Mouse (Mus musculus): ENCODE results near the gene Dcaf7. TPM values are rescaled to one million over a fixed set of nuclear protein-coding genes. Genes with fewer than 3 reads are reported as not detected.
"Not testable (repeated sequence)": the region's sequence is repeated elsewhere in the genome, so short reads cannot be mapped to it uniquely, and the experiment has no call there.

The Dcaf7 gene
- polyA plus RNA-seq, 1 experiment: 30.9 TPM

DNA sequence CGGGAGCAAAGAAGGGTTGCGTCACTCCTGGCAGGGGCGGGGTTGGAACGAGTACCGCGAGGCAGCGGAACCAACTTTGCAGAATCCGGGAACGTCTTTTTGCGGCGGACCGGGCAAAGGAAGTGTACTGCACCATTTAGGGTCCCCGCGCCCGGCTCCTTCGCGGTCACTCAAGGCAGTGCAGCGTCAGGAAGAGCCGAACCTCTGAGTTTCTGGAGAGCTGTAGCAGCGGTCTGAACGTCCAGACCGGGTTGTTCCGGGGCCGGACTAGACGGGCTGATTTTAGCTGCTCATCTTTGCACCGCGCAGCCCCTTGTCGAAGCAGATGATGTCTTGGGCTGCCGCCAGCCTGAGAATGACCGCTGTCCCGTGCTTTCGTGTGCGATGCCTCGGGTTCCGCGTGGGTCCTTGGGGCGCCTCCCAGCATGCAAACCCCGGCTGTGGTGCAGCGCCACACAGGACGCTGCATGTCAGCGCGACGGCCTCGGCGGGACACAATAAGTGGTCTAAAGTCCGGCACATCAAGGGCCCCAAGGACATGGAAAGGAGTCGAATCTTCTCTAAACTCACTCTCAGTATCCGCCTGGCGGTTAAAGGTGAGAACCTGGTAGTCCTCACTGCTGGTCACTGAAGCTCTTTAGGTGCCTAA lies 29.4 kb downstream of the Dcaf7 start, which contains the start of gene Taco1:
Taco1 (plus strand) TSS at position 139 of the 649 bp plus-strand sequence.
- WGBS: under 1% methylated on average over 49 of the region's 49 CpGs
- no peaks in the 10 kb centered on the region for H3K27me3 ChIP-seq (ENCODE audit: control insufficient read depth, insufficient read depth, low read length)
- peak within 1 kb of the TSS; percentile 90 for H3K27ac ChIP-seq (ENCODE audit: insufficient read depth, low read depth, low read length)
- no peaks in the 10 kb centered on the region for H3K36me3 ChIP-seq (ENCODE audit: control insufficient read depth, insufficient read depth, low read length)
- TF ChIP-seq CTCF (IDR thresholded peaks at IDR 0.05; ENCODE audit: extremely low read depth, insufficient read length, insufficient replicate concordance, low read depth, low read length) (peak; percentile 34; the same call in 1 of the 2 replicates), POLR2A (IDR thresholded peaks at IDR 0.05; ENCODE audit: low read depth, low read length) (peak; percentile 89)
- peaks cover 4% of the 10 kb centered on the region; the same call in 1 of the 2 replicates for H3K4me1 ChIP-seq (ENCODE audit: control insufficient read depth, insufficient read depth, insufficient read length, low read length)
- peak within 1 kb of the TSS; percentile 93 for H3K4me3 ChIP-seq (ENCODE audit: low read depth, low read length)

DNA sequence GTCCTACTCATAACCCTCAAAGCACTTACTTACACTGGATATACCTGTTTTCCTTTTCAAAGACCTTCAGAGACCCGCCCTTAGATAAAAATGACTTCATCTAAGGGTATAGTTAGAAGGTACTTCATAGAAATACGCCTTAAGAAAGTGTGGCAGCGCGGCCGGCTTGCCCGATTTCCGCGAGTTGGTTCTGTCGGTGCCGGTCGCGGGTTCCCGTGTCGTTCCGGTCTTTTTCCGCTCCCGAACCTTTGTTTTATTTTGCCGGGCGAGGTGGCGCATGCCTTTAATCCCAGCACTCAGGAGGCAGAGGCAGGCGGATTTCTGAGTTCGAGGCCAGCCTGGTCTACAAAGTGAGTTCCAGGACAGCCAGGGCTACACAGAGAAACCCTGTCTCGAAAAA lies 29.9 kb downstream of the Dcaf7 start:
- H3K4me3 ChIP-seq (ENCODE audit: low read depth, low read length): peak overlapping the region; percentile 93
- peak overlapping the region; percentile 90 for H3K27ac ChIP-seq (ENCODE audit: insufficient read depth, low read depth, low read length)
- H3K4me1 ChIP-seq (ENCODE audit: control insufficient read depth, insufficient read depth, insufficient read length, low read length); H3K27me3 ChIP-seq (ENCODE audit: control insufficient read depth, insufficient read depth, low read length); H3K36me3 ChIP-seq (ENCODE audit: control insufficient read depth, insufficient read depth, low read length): not testable (repeated sequence)
- WGBS: 7% methylated on average over 23 of the region's 23 CpGs

DNA sequence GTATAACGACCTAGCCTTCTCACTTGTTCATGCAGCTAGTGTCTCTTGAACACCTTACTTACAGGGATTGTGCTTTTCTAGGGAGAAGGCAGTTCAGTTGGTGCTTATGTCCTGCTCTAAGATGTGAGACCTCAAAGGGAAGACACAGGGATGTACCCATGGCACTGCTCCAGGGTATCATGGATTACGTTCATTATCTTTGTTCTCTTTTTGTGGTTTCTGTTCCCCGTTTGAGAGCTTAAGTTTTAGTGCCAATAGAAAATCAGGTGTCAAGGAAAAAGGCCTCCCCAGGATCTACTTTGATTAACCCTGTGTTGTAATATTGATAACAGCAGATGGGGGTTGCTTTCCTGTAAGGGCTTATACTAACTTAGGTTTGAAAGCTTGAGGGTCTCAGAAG lies 37.1 kb downstream of the Dcaf7 start:
- TF ChIP-seq CTCF (IDR thresholded peaks at IDR 0.05; ENCODE audit: extremely low read depth, insufficient read length, insufficient replicate concordance, low read depth, low read length) (no peak), POLR2A (IDR thresholded peaks at IDR 0.05; ENCODE audit: low read depth, low read length) (no peak)
- Histone ChIP-seq H3K4me3 (ENCODE audit: low read depth, low read length) (no peak overlapping the region), H3K27ac (ENCODE audit: insufficient read depth, low read depth, low read length) (no peak overlapping the region), H3K36me3 (ENCODE audit: control insufficient read depth, insufficient read depth, low read length) (peaks cover 18% of the 10 kb centered on the region), H3K27me3 (ENCODE audit: control insufficient read depth, insufficient read depth, low read length) (no peaks in the 10 kb centered on the region), H3K4me1 (ENCODE audit: control insufficient read depth, insufficient read depth, insufficient read length, low read length) (no peaks in the 10 kb centered on the region)
- 72% methylated on average over 3 of the region's 3 CpGs for WGBS

DNA sequence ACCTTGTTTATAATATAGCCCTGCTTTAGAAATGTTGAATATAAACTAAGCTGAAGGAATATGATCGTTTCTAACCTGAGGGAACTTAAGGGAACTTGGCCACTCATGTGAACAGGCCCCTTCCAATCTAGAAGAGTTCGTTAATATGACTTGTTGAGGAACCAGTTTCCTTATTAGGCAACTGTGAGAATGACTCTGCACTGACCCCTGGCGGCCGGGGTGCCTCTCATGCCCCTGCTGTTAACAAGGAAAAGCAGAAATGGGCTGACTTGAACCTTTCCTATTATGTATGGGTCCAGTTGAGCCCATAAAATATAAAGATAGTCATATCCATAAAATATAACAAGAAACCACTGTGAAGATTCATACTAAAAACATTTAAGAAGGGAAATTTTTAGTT lies 39.6 kb downstream of the Dcaf7 start:
- Histone ChIP-seq H3K4me1 (ENCODE audit: control insufficient read depth, insufficient read depth, insufficient read length, low read length) (no peaks in the 10 kb centered on the region), H3K27me3 (ENCODE audit: control insufficient read depth, insufficient read depth, low read length) (no peaks in the 10 kb centered on the region), H3K27ac (ENCODE audit: insufficient read depth, low read depth, low read length) (no peak overlapping the region), H3K36me3 (ENCODE audit: control insufficient read depth, insufficient read depth, low read length) (peaks cover 17% of the 10 kb centered on the region), H3K4me3 (ENCODE audit: low read depth, low read length) (no peak overlapping the region)
- TF ChIP-seq POLR2A (IDR thresholded peaks at IDR 0.05; ENCODE audit: low read depth, low read length): no peak
- TF ChIP-seq CTCF (IDR thresholded peaks at IDR 0.05; ENCODE audit: extremely low read depth, insufficient read length, insufficient replicate concordance, low read depth, low read length): peak; percentile 93; the same call in 1 of the 2 replicates
- WGBS: under 1% methylated on average over 4 of the region's 4 CpGs

DNA sequence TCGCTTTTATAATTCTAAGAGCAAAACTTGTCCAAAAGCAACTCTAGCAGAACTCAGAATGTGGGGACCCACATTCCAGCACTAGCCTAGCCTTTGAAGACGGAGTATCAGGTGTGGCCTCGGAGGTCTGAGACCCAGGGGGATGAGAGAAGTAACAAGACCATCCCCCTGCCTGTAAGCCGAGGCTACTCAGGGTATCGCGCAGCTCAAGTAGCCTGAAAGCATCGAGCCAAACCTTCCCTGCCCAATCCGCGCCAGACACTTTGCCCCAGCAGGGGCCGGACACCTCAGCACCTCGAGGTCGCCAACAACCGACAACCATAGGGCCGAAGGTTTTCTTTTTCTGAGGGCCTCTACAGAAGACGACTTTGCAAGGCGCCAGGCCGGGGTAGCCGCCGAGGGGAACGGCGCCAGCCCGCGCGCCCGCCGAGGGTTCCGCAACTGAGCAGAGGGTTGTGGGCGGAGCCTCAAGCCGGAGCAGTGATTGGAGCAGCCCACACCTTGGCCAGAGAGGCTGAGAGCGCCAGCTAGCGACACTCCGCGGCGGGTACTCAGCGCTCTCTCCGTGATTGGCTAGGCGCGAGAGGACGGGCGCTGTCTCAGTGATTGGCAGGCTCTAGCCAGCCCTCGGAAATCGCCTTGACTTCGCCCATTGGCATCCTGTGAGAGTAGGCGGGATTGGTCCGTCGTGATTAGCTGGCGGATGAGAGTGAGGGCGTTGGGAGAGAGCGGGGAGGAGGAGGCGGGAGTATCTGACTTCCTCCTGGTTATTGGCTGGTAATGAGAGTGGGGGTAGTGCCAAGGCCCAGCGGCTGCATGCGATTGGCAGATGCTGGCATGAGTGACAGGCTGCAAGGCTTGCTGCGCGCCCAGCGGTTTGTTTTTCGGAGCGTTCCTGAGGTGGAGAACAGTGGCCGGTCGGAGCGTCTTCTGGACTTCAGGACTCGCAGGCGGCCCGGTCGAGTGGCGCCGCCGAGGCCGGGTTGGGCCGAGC lies 47.3 kb downstream of the Dcaf7 start, which contains the start of gene Map3k3:
Map3k3 (plus strand) TSS at position 906 of the 994 bp plus-strand sequence.
- Histone ChIP-seq H3K4me1 (ENCODE audit: control insufficient read depth, insufficient read depth, insufficient read length, low read length) (no peaks in the 10 kb centered on the region; the same call in 1 of the 2 replicates), H3K27me3 (ENCODE audit: control insufficient read depth, insufficient read depth, low read length) (no peaks in the 10 kb centered on the region), H3K4me3 (ENCODE audit: low read depth, low read length) (peak within 1 kb of the TSS; percentile 98), H3K36me3 (ENCODE audit: control insufficient read depth, insufficient read depth, low read length) (no peaks in the 10 kb centered on the region), H3K27ac (ENCODE audit: insufficient read depth, low read depth, low read length) (peak within 1 kb of the TSS; percentile 88)
- TF ChIP-seq POLR2A (IDR thresholded peaks at IDR 0.05; ENCODE audit: low read depth, low read length) (peak; percentile 93), CTCF (IDR thresholded peaks at IDR 0.05; ENCODE audit: extremely low read depth, insufficient read length, insufficient replicate concordance, low read depth, low read length) (peak; percentile 36)
- 1% methylated on average over 69 of the region's 69 CpGs for WGBS

DNA sequence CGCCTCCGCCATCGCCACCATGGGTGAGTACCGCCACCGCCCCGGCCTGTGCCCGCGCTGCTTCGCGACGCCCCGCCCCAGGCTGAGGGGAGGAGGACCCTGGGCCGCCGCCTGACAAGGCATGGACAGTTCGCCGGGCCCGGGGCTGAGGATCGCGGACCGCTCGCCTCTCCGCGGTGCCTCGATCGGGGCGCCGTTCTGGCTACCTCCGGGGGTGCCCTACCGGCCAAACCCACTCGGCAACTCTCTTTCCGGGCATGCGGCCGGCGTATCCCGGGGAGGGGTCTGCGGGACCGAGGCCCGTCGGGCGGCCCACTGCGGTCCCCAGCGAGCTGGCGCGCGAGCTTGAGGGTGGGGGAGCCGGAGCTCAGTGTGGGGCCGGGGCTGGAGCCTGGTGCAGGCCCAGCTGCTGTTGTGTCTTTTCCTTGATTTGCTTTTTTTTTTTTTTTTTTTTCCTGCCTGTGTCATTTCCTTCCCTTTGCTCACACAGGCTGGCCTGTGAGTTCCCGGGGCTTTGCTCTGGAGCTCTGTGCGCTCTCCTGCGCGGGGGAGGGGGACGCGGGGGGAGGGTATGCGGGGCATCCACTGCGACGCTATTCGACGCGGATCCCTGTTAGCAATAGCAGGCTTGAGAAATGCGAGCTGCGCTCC lies 48.4 kb downstream of the Dcaf7 start:
- Histone ChIP-seq H3K4me1 (ENCODE audit: control insufficient read depth, insufficient read depth, insufficient read length, low read length) (no peaks in the 10 kb centered on the region; the same call in 1 of the 2 replicates), H3K4me3 (ENCODE audit: low read depth, low read length) (peak overlapping the region; percentile 98), H3K27me3 (ENCODE audit: control insufficient read depth, insufficient read depth, low read length) (no peaks in the 10 kb centered on the region), H3K27ac (ENCODE audit: insufficient read depth, low read depth, low read length) (peak overlapping the region; percentile 88), H3K36me3 (ENCODE audit: control insufficient read depth, insufficient read depth, low read length) (no peaks in the 10 kb centered on the region)
- TF ChIP-seq CTCF (IDR thresholded peaks at IDR 0.05; ENCODE audit: extremely low read depth, insufficient read length, insufficient replicate concordance, low read depth, low read length) (no peak), POLR2A (IDR thresholded peaks at IDR 0.05; ENCODE audit: low read depth, low read length) (no peak)
- WGBS: 1% methylated on average over 59 of the region's 61 CpGs
